7 mouse cellular contexts compared by ENCODE assay signal in the genomic region with DNA sequence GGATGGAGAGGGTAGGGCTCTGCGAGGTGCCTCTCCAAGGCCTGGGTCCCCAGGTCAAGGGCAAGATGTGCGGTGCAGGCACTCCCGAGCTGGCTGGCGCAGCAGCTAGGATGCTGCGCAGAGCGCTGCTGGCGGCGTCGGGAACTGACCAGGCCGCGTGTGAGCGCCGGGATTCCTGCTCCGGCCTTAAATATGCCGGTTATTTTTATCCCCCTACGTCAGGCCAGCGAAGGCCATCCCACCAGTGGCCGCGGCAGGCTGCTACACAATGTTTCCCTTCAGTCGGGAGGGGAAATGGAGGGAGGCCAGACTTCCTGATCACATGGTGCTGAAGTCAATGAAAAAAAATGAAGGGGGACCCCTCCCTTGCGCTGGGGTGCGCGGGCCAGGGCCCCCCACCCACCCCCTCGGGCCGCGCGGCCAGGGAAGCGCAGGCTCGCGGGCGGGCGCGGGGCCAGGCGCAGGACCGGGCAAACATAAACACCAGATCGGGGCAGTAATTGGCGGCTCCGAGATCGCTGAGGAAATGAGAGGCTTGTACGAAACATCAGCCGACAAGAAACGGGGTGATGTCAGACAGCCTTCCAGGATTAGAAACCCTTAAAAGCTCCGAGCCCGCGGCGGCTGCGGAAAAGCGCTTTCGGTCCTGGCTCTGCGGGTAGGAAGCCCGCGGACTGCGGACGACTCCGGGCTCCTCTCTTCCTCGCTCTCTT.
DNase-seq lines count a peak whose midpoint lies in the region; ATAC-seq and TF ChIP-seq lines count a peak whose summit lies in the region.

No protein-coding gene starts in this region.

- no peaks in the 10 kb centered on the region for H3K36me3 ChIP-seq in forebrain, embryonic 13.5 days (ENCODE audit: poor library complexity, severe bottlenecking)
- H3K36me3 ChIP-seq in heart, postnatal 0 days (replicated peaks; ENCODE audit: control insufficient read depth, insufficient read depth, low read length), result no peaks in the 10 kb centered on the region
- no peaks in the 10 kb centered on the region for H3K36me3 ChIP-seq in liver, embryonic 15.5 days (replicated peaks)
- H3K36me3 ChIP-seq in neural tube, embryonic 11.5 days (ENCODE audit: control insufficient read depth, insufficient read depth, low read length), result no peaks in the 10 kb centered on the region
- H3K36me3 ChIP-seq in stomach, embryonic 15.5 days, result no peaks in the 10 kb centered on the region

- DNase-seq in c-Kit-positive CD71-negative TER-119-negative erythroid progenitor cells, embryonic 14.5 days (ENCODE audit: low read depth), result peak; percentile 25
- DNase-seq in heart, postnatal 0 days (ENCODE audit: low spot score), result peak; percentile 97
- DNase-seq in large intestine, adult 2 months (ENCODE audit: low read depth, low spot score), result peak; percentile 52
- peak; percentile 81 for DNase-seq in neural tube, embryonic 11.5 days (ENCODE audit: low spot score)

- peaks cover 21% of the 10 kb centered on the region for H3K4me1 ChIP-seq in forebrain, embryonic 13.5 days
- H3K4me1 ChIP-seq in heart, postnatal 0 days (ENCODE audit: control insufficient read depth, insufficient read depth), result peaks cover 12% of the 10 kb centered on the region; the same call in 1 of the 2 replicates
- H3K4me1 ChIP-seq in liver, embryonic 15.5 days (replicated peaks), result no peaks in the 10 kb centered on the region
- peaks cover 7% of the 10 kb centered on the region for H3K4me1 ChIP-seq in neural tube, embryonic 11.5 days (ENCODE audit: control insufficient read depth, insufficient read depth, low read length)
- H3K4me1 ChIP-seq in stomach, embryonic 15.5 days, result peaks cover 10% of the 10 kb centered on the region

- TF ChIP-seq CTCF in heart, postnatal 0 days (IDR thresholded peaks at IDR 0.05; ENCODE audit: low read depth), result peak; percentile 26

- peak; percentile 85 for ATAC-seq in forebrain, embryonic 13.5 days
- peak; percentile 97 for ATAC-seq in heart, postnatal 0 days (ENCODE audit: insufficient read depth, low read depth)
- peak; percentile 67 for ATAC-seq in liver, embryonic 15.5 days (ENCODE audit: insufficient read depth)
- ATAC-seq in neural tube, embryonic 11.5 days (ENCODE audit: insufficient read depth, low FRiP score, low TSS enrichment), result peak; percentile 86
- peak; percentile 92 for ATAC-seq in stomach, embryonic 15.5 days (ENCODE audit: insufficient read depth, low FRiP score, low read depth)

- peak overlapping the region; percentile 82 for H3K27ac ChIP-seq in forebrain, embryonic 13.5 days
- peak overlapping the region; percentile 95 for H3K27ac ChIP-seq in heart, postnatal 0 days (ENCODE audit: low read depth)
- H3K27ac ChIP-seq in liver, embryonic 15.5 days (replicated peaks), result peak overlapping the region; percentile 72
- H3K27ac ChIP-seq in neural tube, embryonic 11.5 days (ENCODE audit: low read depth, low read length), result 0 out of 2 replicates have a peak overlapping the region, but pooled peaks have one; percentile 53
- H3K27ac ChIP-seq in stomach, embryonic 15.5 days, result peak overlapping the region; percentile 96

- under 1% methylated on average over 56 of the region's 56 CpGs for WGBS in forebrain, embryonic 13.5 days
- WGBS in heart, postnatal 0 days, result under 1% methylated on average over 53 of the region's 56 CpGs
- under 1% methylated on average over 56 of the region's 56 CpGs for WGBS in large intestine, adult 2 months
- under 1% methylated on average over 49 of the region's 56 CpGs for WGBS in liver, embryonic 15.5 days (ENCODE audit: insufficient replicate concordance)
- 0% methylated on average over 55 of the region's 56 CpGs for WGBS in neural tube, embryonic 11.5 days
- WGBS in stomach, embryonic 15.5 days, result under 1% methylated on average over 56 of the region's 56 CpGs

- H3K4me2 ChIP-seq in forebrain, embryonic 13.5 days, result peak overlapping the region; percentile 75
- peak overlapping the region; percentile 61 for H3K4me2 ChIP-seq in heart, postnatal 0 days (ENCODE audit: low read depth, low read length)
- H3K4me2 ChIP-seq in liver, embryonic 15.5 days, result peak overlapping the region; percentile 56
- peak overlapping the region; percentile 83 for H3K4me2 ChIP-seq in neural tube, embryonic 11.5 days (ENCODE audit: low read depth)
- peak overlapping the region; percentile 71 for H3K4me2 ChIP-seq in stomach, embryonic 15.5 days

- peak; percentile 54 for TF ChIP-seq EP300 in heart, postnatal 0 days (IDR thresholded peaks at IDR 0.05; ENCODE audit: low read depth)

- H3K4me3 ChIP-seq in forebrain, embryonic 13.5 days, result peak overlapping the region; percentile 59
- peak overlapping the region; percentile 61 for H3K4me3 ChIP-seq in heart, postnatal 0 days (ENCODE audit: low read depth, low read length)
- peak overlapping the region; percentile 47 for H3K4me3 ChIP-seq in liver, embryonic 15.5 days (replicated peaks)
- peak overlapping the region; percentile 56 for H3K4me3 ChIP-seq in neural tube, embryonic 11.5 days (ENCODE audit: low read depth, low read length)
- H3K4me3 ChIP-seq in stomach, embryonic 15.5 days (replicated peaks), result peak overlapping the region; percentile 55

- H3K9ac ChIP-seq in forebrain, embryonic 13.5 days, result peak overlapping the region; percentile 75
- peak overlapping the region; percentile 67 for H3K9ac ChIP-seq in heart, postnatal 0 days (replicated peaks; ENCODE audit: low read depth, low read length)
- no peak overlapping the region; the same call in 1 of the 2 replicates for H3K9ac ChIP-seq in liver, embryonic 15.5 days
- peak overlapping the region; percentile 82 for H3K9ac ChIP-seq in neural tube, embryonic 11.5 days (ENCODE audit: low read length)
- peak overlapping the region; percentile 32; the same call in 1 of the 2 replicates for H3K9ac ChIP-seq in stomach, embryonic 15.5 days

- peaks cover 6% of the 10 kb centered on the region; the same call in 1 of the 2 replicates for H3K27me3 ChIP-seq in forebrain, embryonic 13.5 days
- 0 out of 2 replicates have a peak, but pooled peaks cover 3% of the 10 kb centered on the region for H3K27me3 ChIP-seq in heart, postnatal 0 days (ENCODE audit: control insufficient read depth, insufficient read depth, low read length)
- H3K27me3 ChIP-seq in liver, embryonic 15.5 days, result peaks cover 75% of the 10 kb centered on the region
- H3K27me3 ChIP-seq in neural tube, embryonic 11.5 days (ENCODE audit: control insufficient read depth, insufficient read depth, low read length), result peaks cover 7% of the 10 kb centered on the region
- H3K27me3 ChIP-seq in stomach, embryonic 15.5 days (replicated peaks), result no peaks in the 10 kb centered on the region

- H3K9me3 ChIP-seq in forebrain, embryonic 13.5 days (replicated peaks), result no peaks in the 10 kb centered on the region
- no peaks in the 10 kb centered on the region for H3K9me3 ChIP-seq in heart, postnatal 0 days (replicated peaks; ENCODE audit: control insufficient read depth, low read length)
- no peaks in the 10 kb centered on the region for H3K9me3 ChIP-seq in liver, embryonic 15.5 days (replicated peaks)
- no peaks in the 10 kb centered on the region for H3K9me3 ChIP-seq in neural tube, embryonic 11.5 days (ENCODE audit: control insufficient read depth, low read length)
- H3K9me3 ChIP-seq in stomach, embryonic 15.5 days, result no peaks in the 10 kb centered on the region

Comparison
In these comparisons a context has a peak if more than half of its experiments do, and no peak if none do; other contexts are left out.
1. Peak in every context shown above with its lines: DNase-seq, ATAC-seq, H3K4me3 ChIP-seq and H3K27ac ChIP-seq.
2. DNase-seq: peak in every context shown above with its lines; median percentile 97 in heart, postnatal 0 days; 81 in neural tube, embryonic 11.5 days; 52 in large intestine, adult 2 months; 25 in c-Kit-positive CD71-negative TER-119-negative erythroid progenitor cells, embryonic 14.5 days.